Mouse (Mus musculus) cerebellum, adult 18-20 months (tissue): ENCODE measurements at regions not wholly inside any gene's neighbourhood (a gene's known extent, or its start where the extent isn't known, plus 50 kb on each side); places are given as distances from the start of the nearest gene placed in this dataset.

ENCODE experiments used
- DNase-seq, 2 experiments: peaks; one replicate each; pipeline ENCODE4 v3.0.0; 2021

DNA sequence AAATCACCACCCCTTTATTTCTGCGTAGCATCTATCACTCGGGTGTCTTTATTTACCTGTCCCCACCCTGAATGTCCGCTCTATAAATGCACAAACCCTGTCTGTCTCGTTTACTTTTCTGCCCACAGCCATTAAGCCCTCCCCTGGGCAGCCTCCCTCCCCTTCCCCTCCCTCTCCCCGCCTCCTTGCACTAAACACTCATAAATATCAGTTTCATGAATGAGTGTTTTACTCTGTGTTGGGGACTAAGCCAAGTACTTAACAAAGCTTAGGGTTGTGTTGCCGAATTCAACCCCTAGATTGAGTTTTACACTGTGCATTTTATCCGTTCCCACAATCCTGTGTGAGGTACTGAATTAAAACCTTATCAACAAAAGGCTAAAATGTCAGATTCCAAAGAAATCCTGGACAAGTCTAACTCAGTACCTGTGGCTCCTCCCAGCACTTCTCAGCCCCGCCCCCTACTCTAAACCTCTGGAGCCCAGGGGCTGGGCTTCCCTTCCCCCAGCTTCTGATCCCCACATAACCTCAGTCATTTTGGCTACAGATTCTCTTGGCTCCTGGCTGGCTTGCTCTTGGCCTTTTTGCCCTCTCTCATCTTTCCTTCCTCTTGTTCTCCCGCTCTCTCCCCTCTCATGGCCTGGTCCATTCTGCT lies 52.0 kb upstream of the Clint1 start:
- DNase-seq, result no peak
